Mouse (Mus musculus) gastrocnemius, postnatal 4 days (tissue): Measurements from ENCODE around the gene Gm14443. TPM values are rescaled to one million over a fixed set of nuclear protein-coding genes. Genes with fewer than 3 reads are reported as not detected.
"Not testable (repeated sequence)": the region's sequence is repeated elsewhere in the genome, so short reads cannot be mapped to it uniquely, and the experiment has no call there.

Experiments
- DNase-seq, 2 experiments: peaks; one replicate each; pipeline ENCODE4 v3.0.0; 2021 to 2022; ENCODE audit warnings: low spot score in 2 of 2, mixed read lengths in 2 of 2
- long read RNA-seq, 2 experiments: library from polyadenylated mRNA; stranded (forward); transcript quantifications; one replicate each; pipeline ENCODE4 v2.0.0; 2021
- total RNA-seq, 2 experiments: library from RNA; stranded (reverse); gene quantifications; 2 replicates each; pipeline ENCODE4 v1.2.3; 2021

Gm14443 gene
- total RNA-seq = 1 to 10 TPM in 1 of 2 experiments, under 1 TPM in 1; 0.49 to 1.2 TPM
- long read RNA-seq, experiment 1 = 0 reads
- long read RNA-seq, experiment 2 = 0 reads

DNA sequence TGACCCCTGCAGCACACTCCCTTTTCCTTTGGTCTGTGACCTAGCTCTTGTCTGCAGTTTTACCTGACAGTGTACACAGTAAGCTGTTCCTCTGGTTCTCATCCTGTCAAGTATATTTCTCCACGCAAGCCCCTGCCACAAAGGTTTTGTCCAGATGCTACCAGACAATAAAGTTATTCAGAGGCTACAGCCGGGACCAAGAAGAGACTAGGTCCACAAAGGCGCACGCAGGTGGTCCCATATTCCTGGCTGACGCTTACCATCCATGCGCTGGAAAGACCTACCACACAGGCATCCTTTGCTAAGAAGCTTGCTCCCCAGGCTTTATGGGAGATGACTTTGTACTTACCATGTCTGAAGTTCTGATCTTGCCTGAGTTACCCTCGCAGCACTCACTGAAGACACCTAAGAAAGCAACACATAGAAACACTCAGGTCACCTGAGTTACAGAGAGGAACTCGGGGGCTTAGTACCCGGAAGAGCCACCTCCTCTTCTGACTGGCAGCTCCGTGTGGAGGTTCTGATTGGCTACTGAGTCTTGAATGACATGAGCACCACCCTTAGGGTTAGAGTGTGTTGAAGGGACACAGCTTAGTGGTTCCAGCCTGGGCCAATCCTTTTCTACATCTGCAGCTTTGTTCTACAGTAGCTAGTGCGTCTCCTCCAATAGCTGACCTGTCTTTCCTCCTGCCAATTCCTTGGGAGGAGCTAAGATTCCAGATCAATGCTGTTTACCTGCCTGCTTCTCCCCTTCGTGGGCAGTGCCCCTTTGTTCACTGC lies at the start of gene Gm14443:
Gm14443 (minus strand) TSS at position 471 of the 780 bp plus-strand sequence.
- not testable (repeated sequence) for DNase-seq

DNA sequence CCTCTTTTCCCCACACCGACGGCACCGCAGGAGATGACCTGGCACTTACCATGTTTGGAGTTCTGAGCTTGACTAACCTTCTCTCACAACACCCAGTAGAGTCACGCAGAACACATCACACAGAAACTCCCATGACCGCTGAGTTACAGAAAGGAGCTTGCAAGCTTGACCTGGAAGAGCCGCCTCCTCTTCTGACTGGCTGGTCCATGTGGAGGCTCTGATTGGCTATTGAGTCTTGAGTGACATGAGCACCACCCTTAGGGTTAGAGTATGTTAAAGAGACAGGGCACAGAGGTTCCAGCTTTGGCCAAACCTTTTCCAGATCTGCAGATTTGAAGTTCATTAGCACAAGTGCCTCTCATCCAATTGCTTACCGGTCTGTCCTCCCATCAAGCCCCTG lies 31.1 kb upstream of the Gm14443 start, which contains the start of gene Gm14391:
Gm14391 (minus strand) TSS at position 186 of the 400 bp plus-strand sequence.
- not testable (repeated sequence) for DNase-seq

DNA sequence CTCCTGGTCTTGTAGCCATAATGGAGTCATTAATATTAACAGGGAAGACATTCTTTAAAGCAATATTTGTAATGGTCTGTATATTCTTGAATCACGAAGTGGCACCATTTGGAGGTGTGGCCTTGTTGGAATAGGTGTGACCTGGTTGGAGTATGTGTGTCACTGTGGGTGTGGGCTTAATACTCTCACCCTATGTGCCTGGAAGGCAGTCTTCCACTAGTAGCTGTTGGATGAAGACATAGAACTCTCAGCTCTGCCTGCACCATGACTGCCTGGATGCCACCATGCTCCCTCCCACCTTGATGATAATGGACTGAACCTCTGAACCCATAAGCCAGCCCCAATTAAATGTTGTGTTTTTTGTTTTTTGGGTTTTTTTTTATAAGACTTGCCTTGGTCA lies 3.3 kb upstream of the Gm14443 start:
- not testable (repeated sequence) for DNase-seq

DNA sequence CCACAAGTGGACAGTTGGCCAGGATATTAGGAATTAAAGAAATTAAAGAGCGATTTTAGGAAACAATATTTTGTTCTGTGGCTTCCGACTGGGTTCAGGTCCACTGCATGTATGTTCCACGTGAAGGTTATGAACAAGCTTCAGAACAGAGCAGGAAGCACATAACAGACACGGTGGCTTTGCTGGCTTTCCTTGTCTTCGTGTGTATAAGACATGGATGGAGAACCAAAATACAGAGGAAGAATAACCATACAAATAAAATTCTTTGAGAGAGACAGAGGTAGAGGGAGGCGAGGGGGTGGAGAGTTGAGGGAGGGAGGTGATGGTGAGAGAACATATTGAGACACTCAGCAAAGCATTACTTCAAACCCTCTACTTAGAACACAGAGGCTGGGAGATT lies 641 bp upstream of the Gm14443 start:
- DNase-seq = no peak

DNA sequence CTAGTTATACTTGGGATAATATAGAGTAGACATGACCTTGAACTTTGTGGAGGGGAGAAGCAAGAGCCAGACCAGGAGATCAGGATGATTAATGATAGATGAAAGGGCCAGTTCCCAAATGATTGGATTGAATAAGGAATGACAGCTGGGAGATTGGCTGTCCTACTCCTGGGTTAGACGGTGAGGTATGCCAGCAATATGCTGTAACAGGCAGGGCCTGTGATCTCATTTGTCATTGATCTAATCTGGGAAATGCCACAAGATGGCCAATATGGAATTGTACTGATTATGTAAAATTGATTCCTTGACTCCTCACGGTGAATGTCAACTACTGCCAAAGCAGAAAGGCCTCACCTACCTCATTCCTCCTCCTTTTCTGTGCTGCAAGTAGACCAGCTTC lies 1.6 kb downstream of the Gm14443 start:
- not testable (repeated sequence) for DNase-seq

DNA sequence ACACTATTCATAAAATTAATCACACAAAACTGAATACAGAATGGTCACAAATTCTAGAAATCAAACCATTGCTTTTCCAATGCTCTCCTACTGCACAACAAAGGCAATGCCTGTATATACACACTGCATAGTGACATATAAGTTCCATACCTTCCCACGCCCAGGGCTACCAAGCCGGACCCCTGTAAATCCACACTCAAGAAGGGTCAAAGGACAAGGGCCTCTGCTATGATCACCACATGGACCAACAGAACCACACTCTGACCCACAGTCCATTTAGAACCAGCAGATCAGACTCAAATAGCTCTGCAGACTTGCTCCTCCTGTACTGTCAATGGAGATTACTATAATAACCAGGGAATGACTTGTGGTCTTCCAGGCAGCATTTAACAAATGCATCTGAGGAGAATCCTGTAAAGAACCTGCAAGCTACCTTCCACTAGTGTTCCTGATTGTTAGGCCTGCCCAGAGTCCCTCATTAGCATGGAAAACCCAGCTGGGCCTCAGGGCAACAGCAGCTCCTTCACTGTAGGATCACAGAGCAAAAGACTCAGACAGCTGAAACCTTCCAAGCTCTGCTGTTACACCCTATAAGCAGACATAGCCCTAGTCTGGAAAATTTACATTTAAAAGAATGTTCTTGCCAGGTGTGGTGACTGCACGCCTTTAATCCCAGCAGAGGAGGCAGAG lies 2.6 kb downstream of the Gm14443 start:
- DNase-seq = not testable (repeated sequence)

DNA sequence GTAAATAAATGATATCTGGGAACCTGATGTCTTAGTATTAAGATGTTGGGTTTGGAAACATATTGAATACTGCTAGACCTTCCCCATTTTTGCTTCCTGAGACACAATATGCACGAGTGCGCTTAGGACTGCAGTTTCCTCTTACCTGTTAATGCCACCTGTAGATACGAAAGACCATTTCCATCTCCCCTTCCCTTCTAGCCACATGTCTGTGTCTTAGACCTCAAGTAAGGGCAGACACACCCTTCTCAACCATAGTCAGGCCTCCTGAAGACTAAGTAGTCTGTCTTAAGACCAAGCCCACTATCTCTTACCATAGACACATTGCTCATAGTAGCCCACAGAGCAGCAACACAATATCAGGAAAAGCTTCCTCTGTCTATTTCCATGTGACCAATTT lies 3.5 kb downstream of the Gm14443 start:
- DNase-seq = no peak

GRCm38 (mm10) chr2:175166870-175167269 lies 8.8 kb downstream of the Gm14443 start:
- not testable (repeated sequence) for DNase-seq

GRCm38 (mm10) chr2:175165110-175165509 lies 10.6 kb downstream of the Gm14443 start:
- DNase-seq = not testable (repeated sequence)

DNA sequence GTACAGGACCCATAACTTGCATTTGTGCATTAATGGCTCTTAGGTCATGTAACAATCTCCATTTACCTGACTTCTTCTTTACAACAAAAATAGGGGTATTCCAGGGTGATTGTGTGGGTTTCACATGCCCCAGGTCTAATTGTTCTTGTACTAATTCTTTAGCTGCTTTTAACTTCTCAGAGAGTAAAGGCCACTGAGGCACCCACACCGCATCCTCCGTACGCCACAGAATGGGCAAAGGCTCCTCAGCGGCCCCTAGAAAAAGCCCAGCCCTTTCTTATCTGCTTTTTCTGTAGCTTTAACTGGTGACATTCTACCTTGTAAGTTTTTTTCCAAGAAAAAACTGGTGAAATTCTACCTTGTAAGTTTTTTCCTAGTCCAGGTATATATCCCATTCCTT lies 14.2 kb downstream of the Gm14443 start:
- not testable (repeated sequence) for DNase-seq

DNA sequence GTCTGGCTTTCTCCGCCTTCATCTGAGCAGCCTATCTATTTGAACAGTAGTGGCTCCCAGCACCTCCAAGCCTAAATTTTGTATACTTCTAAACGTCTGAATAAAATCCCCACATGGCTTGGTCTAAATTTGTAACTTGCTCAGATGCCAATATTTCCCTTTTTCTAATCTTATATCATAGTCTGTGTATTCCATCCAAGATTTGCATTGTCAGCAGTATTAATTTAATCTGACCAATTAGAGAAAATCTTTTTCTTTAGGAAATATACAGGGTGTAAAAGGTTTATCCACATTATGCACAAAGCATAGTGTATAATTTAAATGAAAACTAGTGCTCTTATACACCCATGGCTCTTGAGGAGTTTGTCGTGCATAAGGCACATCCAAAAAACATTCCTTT lies 17.0 kb downstream of the Gm14443 start:
- no peak for DNase-seq

- no peak for DNase-seq
Observed at GRCm38 (mm10) chr2:175156696-175157095, 19.0 kb downstream of the Gm14443 start.

- DNase-seq = not testable (repeated sequence)
Observed at GRCm38 (mm10) chr2:175141993-175142295, 33.7 kb downstream of the Gm14443 start, which contains the start of gene Gm14399. Gm14399 (minus strand) TSS chr2:175142012.

- not testable (repeated sequence) for DNase-seq
Observed at GRCm38 (mm10) chr2:175141118-175141992, 34.3 kb downstream of the Gm14443 start.

- DNase-seq = not testable (repeated sequence)
Observed at GRCm38 (mm10) chr2:175140624-175141023, 35.0 kb downstream of the Gm14443 start.

Other genes starting within 250 kb of the Gm14443 start
- under 1 TPM; 0.39 to 0.56 TPM for gene Gm14444, start 165.6 kb downstream of the Gm14443 start, total RNA-seq
- gene Gm14393, start 108.1 kb downstream of the Gm14443 start, total RNA-seq = 1 to 10 TPM; 1.0 TPM
- gene Gm14399, start 33.9 kb downstream of the Gm14443 start, total RNA-seq = 10 to 100 TPM; 10.5 to 12.6 TPM
- gene Gm14391, start 31.0 kb upstream of the Gm14443 start, total RNA-seq = 10 to 100 TPM; 41.8 to 45.6 TPM
- 1 to 10 TPM in 1 of 2 experiments, not detected in 1; 6.3 TPM for gene Gm14440, start 99.3 kb upstream of the Gm14443 start, total RNA-seq
- 10 to 100 TPM; 22.6 to 26.2 TPM for gene Gm4631, start 162.3 kb upstream of the Gm14443 start, total RNA-seq
- 1 to 10 TPM; 4.3 to 4.8 TPM for gene Zfp968, start 196.6 kb upstream of the Gm14443 start, total RNA-seq